ENCODE assay signal across 16 mouse cellular contexts in the genomic region with DNA sequence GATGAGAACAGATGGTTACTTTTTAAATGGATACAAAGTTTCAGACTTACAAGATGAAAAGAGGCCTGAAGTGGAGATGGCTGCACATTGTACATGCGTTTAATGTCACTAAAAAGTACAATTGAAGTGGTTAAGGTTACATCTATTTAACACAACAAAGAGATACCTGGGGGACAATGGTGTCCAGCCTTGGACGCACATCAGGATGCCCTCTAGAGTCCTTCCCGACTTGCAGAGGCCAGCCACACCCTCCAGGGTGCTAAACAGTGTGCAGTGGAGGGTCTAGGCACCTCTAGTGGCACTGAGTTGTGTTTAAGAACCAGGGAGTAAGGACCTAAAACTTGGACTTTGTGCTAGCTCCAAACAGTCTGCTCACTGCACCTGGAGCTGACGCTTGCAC.
"Had no signal": no experiment of that assay in that cellular context is flagged by ENCODE, and none has a peak within 500 bp of the region (broad histone marks: within the 10 kb centered on the region; RNA-seq: fewer than 3 reads in every experiment).

No protein-coding gene starts in this region.

- DNase-seq: retina, postnatal 1 day; right cerebral cortex, adult 18-20 months; right cerebral cortex, postnatal 14 days; right cerebral cortex, postnatal 25 days; right cerebral cortex, postnatal 4 days; spleen, adult 18-20 months; thymus, adult 18-20 months; thymus, adult 2 months; thymus, postnatal 14 days; thymus, postnatal 25 days; thymus, postnatal 36 days; thymus, postnatal 4 days had no signal

- H3K9ac ChIP-seq: neural tube, embryonic 13.5 days; neural tube, embryonic 15.5 days; stomach, embryonic 15.5 days had no signal

- H3K27ac ChIP-seq: neural tube, embryonic 13.5 days; neural tube, embryonic 15.5 days; stomach, embryonic 15.5 days; stomach, postnatal 0 days had no signal

- H3K9me3 ChIP-seq: neural tube, embryonic 13.5 days; neural tube, embryonic 15.5 days; stomach, embryonic 15.5 days had no signal

- H3K4me3 ChIP-seq: neural tube, embryonic 13.5 days; neural tube, embryonic 15.5 days; stomach, embryonic 15.5 days had no signal

- H3K4me1 ChIP-seq: neural tube, embryonic 13.5 days; neural tube, embryonic 15.5 days; stomach, embryonic 15.5 days had no signal
